Mouse (Mus musculus): ENCODE results near the gene Kmo. TPM values are rescaled to one million over a fixed set of nuclear protein-coding genes. Genes with fewer than 3 reads are reported as not detected.

Kmo gene
- polyA plus RNA-seq, 2 experiments, result 0.21 to 0.55 TPM

DNA sequence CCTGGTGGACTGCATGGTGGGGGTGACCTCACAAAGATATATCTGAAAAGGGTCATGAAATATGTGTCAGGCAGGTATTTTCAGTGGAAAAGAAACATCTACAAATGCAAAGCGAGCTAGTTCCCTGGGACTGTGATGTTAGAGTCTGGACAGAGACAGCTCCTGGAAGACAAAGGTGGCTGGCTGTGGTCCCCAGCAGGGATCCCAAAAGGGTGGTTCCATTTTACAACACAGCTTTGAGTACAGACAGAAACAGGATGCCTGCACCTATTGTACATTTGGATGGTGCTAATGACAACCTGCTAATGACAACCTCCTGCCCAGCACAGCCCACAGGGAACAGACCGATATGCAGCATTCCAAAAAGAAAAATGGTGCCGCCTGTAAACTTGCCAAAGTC lies 49.3 kb downstream of the Kmo start:
- Histone ChIP-seq H3K4me2 (replicated peaks; ENCODE audit: low read depth, low read length, severe bottlenecking) (no peak overlapping the region), H3K9ac (ENCODE audit: low read depth, low read length, severe bottlenecking) (no peak overlapping the region), H3K36me3 (ENCODE audit: control insufficient read depth, insufficient read depth, low read length) (no peaks in the 10 kb centered on the region), H3K27ac (replicated peaks; ENCODE audit: low read depth, low read length) (no peak overlapping the region), H3K4me3 (replicated peaks; ENCODE audit: low read length) (no peak overlapping the region), H3K9me3 (ENCODE audit: control insufficient read depth, low read length) (no peaks in the 10 kb centered on the region), H3K27me3 (ENCODE audit: control insufficient read depth, insufficient read depth, low read length) (no peaks in the 10 kb centered on the region), H3K4me1 (ENCODE audit: control insufficient read depth, insufficient read depth, low read length) (no peaks in the 10 kb centered on the region)
- TF ChIP-seq POLR2A (IDR thresholded peaks at IDR 0.05; ENCODE audit: borderline replicate concordance, extremely low read depth, insufficient read depth, insufficient read length), result no peak
- no peak for DNase-seq (ENCODE audit: low spot score)
- ATAC-seq (ENCODE audit: low FRiP score, low read depth), result no peak
- 84% methylated on average over 3 of the region's 3 CpGs for WGBS

- WGBS, result 80% methylated on average over 7 of the region's 7 CpGs
- no peak for ATAC-seq (ENCODE audit: low FRiP score, low read depth)
- Histone ChIP-seq H3K9me3 (ENCODE audit: control insufficient read depth, low read length) (no peaks in the 10 kb centered on the region), H3K27me3 (ENCODE audit: control insufficient read depth, insufficient read depth, low read length) (no peaks in the 10 kb centered on the region), H3K27ac (replicated peaks; ENCODE audit: low read depth, low read length) (no peak overlapping the region), H3K36me3 (ENCODE audit: control insufficient read depth, insufficient read depth, low read length) (no peaks in the 10 kb centered on the region), H3K4me2 (replicated peaks; ENCODE audit: low read depth, low read length, severe bottlenecking) (no peak overlapping the region), H3K4me3 (replicated peaks; ENCODE audit: low read length) (no peak overlapping the region), H3K9ac (ENCODE audit: low read depth, low read length, severe bottlenecking) (no peak overlapping the region), H3K4me1 (ENCODE audit: control insufficient read depth, insufficient read depth, low read length) (no peaks in the 10 kb centered on the region)
- no peak for TF ChIP-seq POLR2A (IDR thresholded peaks at IDR 0.05; ENCODE audit: borderline replicate concordance, extremely low read depth, insufficient read depth, insufficient read length)
- DNase-seq (ENCODE audit: low spot score), result no peak
These were observed 49.9 kb downstream of the Kmo start for GRCm38 (mm10) chr1:175670042-175670441.

DNA sequence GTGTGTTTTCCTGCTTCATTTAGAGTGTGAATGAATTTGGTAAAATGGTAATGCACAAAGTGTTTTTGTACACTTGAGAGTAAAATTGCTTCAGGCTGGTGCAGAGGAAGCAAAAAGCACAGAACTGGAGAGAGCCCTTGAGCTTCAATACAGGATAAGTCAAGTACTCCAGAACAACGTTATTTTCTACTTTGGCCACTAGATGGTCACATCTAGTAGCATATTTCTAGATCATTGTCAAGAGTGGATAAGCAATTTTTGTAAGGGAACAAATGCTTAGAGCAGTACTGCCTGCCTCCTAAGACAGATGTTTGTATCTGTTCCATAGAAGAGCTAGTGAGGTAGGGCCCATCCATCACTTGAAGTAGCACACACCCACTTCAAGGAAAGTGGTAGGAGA lies 51.4 kb downstream of the Kmo start:
- no peak overlapping the region for H3K27ac ChIP-seq (replicated peaks; ENCODE audit: low read depth, low read length)
- H3K9me3 ChIP-seq (ENCODE audit: control insufficient read depth, low read length), result no peaks in the 10 kb centered on the region
- H3K27me3 ChIP-seq (ENCODE audit: control insufficient read depth, insufficient read depth, low read length), result no peaks in the 10 kb centered on the region
- no peak overlapping the region for H3K4me2 ChIP-seq (replicated peaks; ENCODE audit: low read depth, low read length, severe bottlenecking)
- no peak for ATAC-seq (ENCODE audit: low FRiP score, low read depth)
- no peak overlapping the region for H3K9ac ChIP-seq (ENCODE audit: low read depth, low read length, severe bottlenecking)
- TF ChIP-seq POLR2A (IDR thresholded peaks at IDR 0.05; ENCODE audit: borderline replicate concordance, extremely low read depth, insufficient read depth, insufficient read length), result no peak
- WGBS, result 32% methylated on average over 1 of the region's 1 CpGs
- no peak for DNase-seq (ENCODE audit: low spot score)
- H3K36me3 ChIP-seq (ENCODE audit: control insufficient read depth, insufficient read depth, low read length), result no peaks in the 10 kb centered on the region
- H3K4me1 ChIP-seq (ENCODE audit: control insufficient read depth, insufficient read depth, low read length), result no peaks in the 10 kb centered on the region
- H3K4me3 ChIP-seq (replicated peaks; ENCODE audit: low read length), result no peak overlapping the region

- Histone ChIP-seq H3K4me2 (replicated peaks; ENCODE audit: low read depth, low read length, severe bottlenecking) (no peak overlapping the region), H3K9me3 (ENCODE audit: control insufficient read depth, low read length) (no peaks in the 10 kb centered on the region), H3K9ac (ENCODE audit: low read depth, low read length, severe bottlenecking) (no peak overlapping the region), H3K4me3 (replicated peaks; ENCODE audit: low read length) (no peak overlapping the region), H3K27ac (replicated peaks; ENCODE audit: low read depth, low read length) (no peak overlapping the region), H3K27me3 (ENCODE audit: control insufficient read depth, insufficient read depth, low read length) (no peaks in the 10 kb centered on the region), H3K36me3 (ENCODE audit: control insufficient read depth, insufficient read depth, low read length) (no peaks in the 10 kb centered on the region), H3K4me1 (ENCODE audit: control insufficient read depth, insufficient read depth, low read length) (no peaks in the 10 kb centered on the region)
- no peak for TF ChIP-seq POLR2A (IDR thresholded peaks at IDR 0.05; ENCODE audit: borderline replicate concordance, extremely low read depth, insufficient read depth, insufficient read length)
- ATAC-seq (ENCODE audit: low FRiP score, low read depth), result no peak
- WGBS, result 80% methylated on average over 7 of the region's 7 CpGs
- DNase-seq (ENCODE audit: low spot score), result no peak
These were observed 53.6 kb downstream of the Kmo start for GRCm38 (mm10) chr1:175673563-175674325.

DNA sequence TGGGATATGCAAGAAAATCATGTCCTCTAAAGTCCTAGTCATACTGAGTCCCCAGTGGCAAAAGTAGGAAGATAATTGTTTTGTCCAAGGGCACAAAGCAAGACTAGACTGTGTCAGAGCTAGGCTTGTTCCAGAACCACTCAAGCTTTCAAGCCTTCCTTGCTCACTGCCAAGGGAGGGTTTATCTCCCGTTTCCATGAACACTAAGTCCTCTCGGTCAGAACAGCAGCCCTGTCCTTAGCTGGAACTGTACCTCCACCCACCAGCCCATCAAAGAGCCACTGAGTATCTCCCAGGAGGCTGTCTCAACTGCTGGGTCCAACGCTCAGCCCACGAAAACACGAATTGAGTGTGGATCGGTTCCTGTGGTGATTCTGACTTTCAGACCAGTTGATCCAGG lies 54.9 kb downstream of the Kmo start:
- Histone ChIP-seq H3K36me3 (ENCODE audit: control insufficient read depth, insufficient read depth, low read length) (no peaks in the 10 kb centered on the region), H3K27ac (replicated peaks; ENCODE audit: low read depth, low read length) (no peak overlapping the region), H3K4me2 (replicated peaks; ENCODE audit: low read depth, low read length, severe bottlenecking) (no peak overlapping the region), H3K9me3 (ENCODE audit: control insufficient read depth, low read length) (no peaks in the 10 kb centered on the region), H3K9ac (ENCODE audit: low read depth, low read length, severe bottlenecking) (no peak overlapping the region), H3K27me3 (ENCODE audit: control insufficient read depth, insufficient read depth, low read length) (no peaks in the 10 kb centered on the region), H3K4me1 (ENCODE audit: control insufficient read depth, insufficient read depth, low read length) (no peaks in the 10 kb centered on the region), H3K4me3 (replicated peaks; ENCODE audit: low read length) (no peak overlapping the region)
- no peak for DNase-seq (ENCODE audit: low spot score)
- ATAC-seq (ENCODE audit: low FRiP score, low read depth), result no peak
- 91% methylated on average over 6 of the region's 6 CpGs for WGBS
- no peak for TF ChIP-seq POLR2A (IDR thresholded peaks at IDR 0.05; ENCODE audit: borderline replicate concordance, extremely low read depth, insufficient read depth, insufficient read length)
